1 mouse cellular context compared by ENCODE assay signal in the genomic region with DNA sequence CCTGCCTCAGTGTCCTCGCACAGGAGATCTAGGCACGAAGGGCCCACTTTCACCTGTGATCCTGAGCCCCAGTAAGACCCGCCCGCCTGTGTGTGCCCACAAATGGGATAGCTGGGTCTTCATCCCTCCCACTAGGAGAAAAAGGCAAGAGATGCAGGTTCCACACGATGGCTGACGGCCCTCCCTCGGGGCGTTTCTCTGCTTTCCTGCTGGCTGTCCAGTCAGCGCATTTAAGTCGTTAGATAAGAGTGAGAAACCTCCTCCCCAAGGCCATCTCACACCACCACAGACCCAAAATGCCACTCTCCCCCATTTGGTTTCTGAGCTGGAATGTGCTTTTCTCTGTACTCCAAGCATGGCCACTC.
TF ChIP-seq lines count a peak whose summit lies in the region.

No protein-coding gene starts in this region.

TF ChIP-seq in MEL, 35 proteins besides CTCF, POLR2A, EP300 and RAD21:
- TF ChIP-seq MYC (IDR thresholded peaks at IDR 0.05; ENCODE audit: low read depth, low read length): no peak
- no peak for TF ChIP-seq UBTF (IDR thresholded peaks at IDR 0.05; ENCODE audit: borderline replicate concordance, insufficient read depth, low read depth, low read length)
- TF ChIP-seq ELF1 (IDR thresholded peaks at IDR 0.05; ENCODE audit: low read depth, low read length): no peak
- TF ChIP-seq SMC3 (IDR thresholded peaks at IDR 0.05; ENCODE audit: low read depth, low read length): no peak
- no peak for TF ChIP-seq MAFK (IDR thresholded peaks at IDR 0.05; ENCODE audit: borderline replicate concordance, low read depth, low read length)
- TF ChIP-seq ETS1 (IDR thresholded peaks at IDR 0.05; ENCODE audit: low read depth, low read length): no peak
- no peak for TF ChIP-seq ZC3H11A (IDR thresholded peaks at IDR 0.05; ENCODE audit: low read depth, low read length)
- TF ChIP-seq TCF12 (IDR thresholded peaks at IDR 0.05; ENCODE audit: low read depth, low read length): no peak
- TF ChIP-seq KAT2A (conservative IDR thresholded peaks at IDR 0.05; ENCODE audit: low read depth, low read length): no peak
- TF ChIP-seq GATA1 (IDR thresholded peaks at IDR 0.05; ENCODE audit: low read depth, low read length): no peak
- no peak for TF ChIP-seq HCFC1 (IDR thresholded peaks at IDR 0.05; ENCODE audit: low read depth, low read length)
- TF ChIP-seq RCOR1 (IDR thresholded peaks at IDR 0.05; ENCODE audit: low read depth, low read length): no peak
- TF ChIP-seq CHD2 (IDR thresholded peaks at IDR 0.05; ENCODE audit: low read length): no peak
